Mouse (Mus musculus) layer of hippocampus, adult 8-10 months (tissue): ENCODE results near the gene Wdr73. TPM values are rescaled to one million over a fixed set of nuclear protein-coding genes. Genes with fewer than 3 reads are reported as not detected.
A peak's percentile ranks its signal among the peaks of the same experiment; 100 is the strongest.

Source experiments
- DNase-seq, 2 experiments: peaks; one replicate each; pipeline ENCODE4 v3.0.0; 2022; ENCODE audit warnings: low spot score in 2 of 2
- total RNA-seq, 4 experiments: library from RNA; stranded (reverse); gene quantifications; 2 replicates each; pipeline ENCODE4 v1.2.4; 2022

Wdr73 gene
- total RNA-seq, 4 experiments from 2014 or later: 26.9 to 36.3 (median 30.5) TPM

DNA sequence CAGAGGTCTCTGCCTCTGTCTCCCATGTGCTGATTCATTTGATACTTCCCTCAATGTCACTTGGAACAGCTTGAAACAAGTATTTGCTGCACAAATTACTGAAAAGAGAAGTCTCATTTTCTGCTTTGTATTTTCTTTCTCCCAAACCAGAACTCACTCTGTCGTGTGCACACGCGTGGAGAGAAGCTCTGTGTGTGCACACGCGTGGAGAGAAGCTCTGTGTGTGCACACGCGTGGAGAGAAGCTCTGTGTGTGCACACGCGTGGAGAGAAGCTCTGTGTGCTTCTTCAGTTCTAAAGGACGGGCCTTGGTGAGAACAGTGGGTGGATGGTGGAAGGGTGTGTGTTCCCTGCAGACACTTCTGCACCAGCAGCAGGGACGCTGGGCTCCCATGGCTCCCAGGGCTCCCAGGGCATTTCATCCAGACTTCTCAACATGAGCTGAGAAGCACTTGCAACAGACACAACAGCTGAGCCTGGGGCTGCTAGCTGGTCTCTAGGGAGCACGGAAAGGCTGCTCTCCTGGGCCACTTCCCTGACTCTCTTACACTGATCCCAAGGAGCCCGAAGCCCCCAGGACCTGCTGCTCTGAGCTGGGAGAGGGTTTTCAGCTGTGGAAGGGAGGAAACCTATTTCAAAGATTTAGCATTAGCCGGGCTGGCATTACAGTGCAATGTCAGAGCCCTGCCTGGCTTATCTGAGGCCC lies 6.1 kb downstream of the Wdr73 start:
- DNase-seq: no peak

DNA sequence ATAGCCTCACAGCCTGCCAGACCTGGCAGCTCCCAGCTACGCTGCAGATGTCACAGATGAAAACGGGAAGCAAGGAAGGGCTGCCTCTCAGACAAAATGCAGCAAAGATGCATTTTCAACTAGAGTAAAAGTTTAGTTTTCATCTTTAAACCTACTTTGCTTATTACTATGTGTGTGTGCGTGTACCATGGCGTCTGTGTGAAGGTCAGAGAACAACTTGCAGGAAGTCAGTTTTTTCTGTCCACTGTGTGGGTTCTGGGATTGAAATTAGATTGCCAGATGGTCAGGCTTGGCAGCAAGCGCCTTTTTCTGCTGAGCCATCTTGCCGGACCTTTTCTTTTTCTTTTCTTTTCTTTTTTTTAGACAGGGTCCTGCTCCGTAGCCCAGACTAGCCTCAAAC lies 6.9 kb downstream of the Wdr73 start:
- no peak for DNase-seq

- DNase-seq: no peak
These were observed 7.3 kb downstream of the Wdr73 start for GRCm38 (mm10) chr7:80893753-80894129.

DNA sequence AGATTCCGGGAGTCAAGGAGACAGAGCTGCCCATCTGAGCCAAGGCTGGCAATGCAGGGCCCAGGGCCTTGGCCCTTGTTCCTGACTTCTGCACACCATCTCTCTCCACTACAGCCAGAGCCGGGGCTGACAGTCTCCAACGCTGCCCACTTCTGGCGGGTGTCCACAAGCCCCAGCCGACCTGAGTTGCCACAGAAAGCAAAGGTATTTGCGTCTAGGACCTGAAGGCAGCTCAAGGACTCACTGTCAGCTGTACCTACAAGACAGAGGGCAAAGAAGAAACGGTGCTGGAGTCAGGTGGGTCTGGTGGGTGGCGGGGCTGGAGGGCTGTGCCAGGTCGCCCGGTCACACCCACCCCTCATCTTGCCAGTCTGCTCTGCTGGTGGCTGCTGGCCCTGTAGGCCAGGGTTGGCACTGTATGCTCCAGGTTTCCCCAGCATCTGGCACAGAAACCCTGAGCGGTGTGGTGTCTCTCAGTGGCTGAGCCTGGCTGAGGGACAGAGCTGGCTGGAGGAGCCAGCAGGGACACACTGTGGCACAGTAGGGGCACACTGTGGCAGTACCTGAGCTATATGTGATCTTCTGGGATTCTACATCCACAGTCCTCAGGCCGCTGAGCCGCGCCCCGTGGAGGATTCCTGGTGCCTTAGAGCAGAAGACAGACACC lies 7.8 kb downstream of the Wdr73 start:
- no peak for DNase-seq

DNA sequence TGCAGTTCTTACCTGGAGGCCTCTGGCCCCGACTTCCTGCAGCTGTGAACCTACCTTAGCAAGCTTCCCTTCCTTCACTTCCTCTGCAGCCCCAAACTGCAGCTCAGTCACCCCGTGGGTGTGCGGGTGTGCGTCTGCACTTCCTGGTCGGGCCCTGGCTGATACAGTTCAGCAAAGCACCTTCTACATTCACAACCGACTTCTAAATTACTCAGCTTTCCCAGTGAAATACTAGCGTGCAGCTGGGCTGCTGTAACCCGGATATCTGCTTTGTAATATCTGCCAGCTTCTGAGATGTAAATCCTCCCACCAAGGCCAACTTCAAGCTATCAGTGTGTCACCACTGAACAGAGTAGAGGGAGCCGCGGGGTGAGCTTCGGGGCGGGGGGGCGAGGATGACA lies 11.2 kb downstream of the Wdr73 start:
- DNase-seq: no peak

DNA sequence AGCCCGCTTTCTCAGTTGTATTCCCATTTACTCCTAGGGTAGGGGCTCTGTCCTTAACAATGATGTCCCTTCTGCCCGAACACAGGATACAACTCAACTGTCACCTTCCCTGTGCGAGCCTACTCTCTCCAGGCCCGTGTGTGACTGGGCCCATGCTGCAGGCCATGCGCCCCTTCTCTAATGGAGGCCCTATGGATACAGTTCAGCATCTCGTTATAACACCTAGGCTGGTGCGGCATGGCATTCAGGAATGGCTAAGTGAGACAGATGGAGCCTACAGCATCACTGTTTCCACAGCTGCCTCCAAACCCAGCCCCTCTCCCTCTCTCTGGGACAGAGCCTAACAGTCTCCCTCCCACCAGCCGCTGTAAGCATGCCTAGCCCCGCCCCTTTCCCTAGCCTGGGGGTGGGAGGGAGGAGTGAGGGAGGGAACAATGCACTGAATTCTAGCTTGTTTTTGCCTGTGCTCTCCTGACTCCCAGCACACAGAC lies 12.0 kb downstream of the Wdr73 start:
- no peak for DNase-seq

- DNase-seq: no peak
These were observed 12.5 kb downstream of the Wdr73 start for GRCm38 (mm10) chr7:80888595-80888994.

DNA sequence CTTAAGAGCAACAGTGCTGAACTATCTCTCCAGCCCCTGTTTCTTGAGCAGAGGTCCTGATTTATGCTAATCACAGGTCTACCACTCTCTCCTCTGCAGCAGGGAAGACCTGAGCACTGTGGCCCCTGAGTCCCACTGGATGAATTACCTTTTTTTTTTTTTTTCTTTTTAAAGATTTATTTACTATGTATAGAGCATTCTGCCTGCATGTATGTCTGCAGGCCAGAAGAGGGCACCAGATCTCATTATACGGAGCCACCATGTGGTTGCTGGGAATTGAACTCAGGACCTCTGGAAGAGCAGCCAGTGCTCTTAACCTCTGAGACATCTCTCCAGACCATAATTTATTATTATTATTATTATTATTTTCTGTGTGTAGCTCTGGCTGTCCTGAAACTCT lies 15.4 kb downstream of the Wdr73 start:
- DNase-seq: no peak

GRCm38 (mm10) chr7:80882830-80883505 lies 18.1 kb downstream of the Wdr73 start:
- DNase-seq: peak; percentile 58 to 72

- DNase-seq: no peak
These were observed 25.3 kb downstream of the Wdr73 start for GRCm38 (mm10) chr7:80875727-80876126.

DNA sequence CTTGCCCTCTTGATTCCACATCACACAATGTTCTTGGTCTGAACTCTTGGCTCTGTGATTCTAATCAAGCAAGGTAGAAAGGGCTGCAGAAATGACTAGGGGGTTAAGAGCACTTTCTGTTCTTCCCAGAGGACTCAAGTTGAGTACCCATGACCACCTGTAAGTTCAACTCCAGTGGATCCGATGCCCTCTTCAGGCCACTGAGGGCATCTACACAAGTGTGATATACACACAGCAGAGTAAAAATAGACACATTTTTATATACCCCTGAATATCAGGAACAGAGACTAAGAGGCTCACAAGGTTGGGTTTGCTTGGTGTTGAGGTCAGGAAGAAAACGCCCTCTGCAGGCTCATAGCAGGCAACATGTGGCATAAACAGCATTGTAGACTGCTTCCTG lies 27.4 kb downstream of the Wdr73 start:
- DNase-seq: no peak

DNA sequence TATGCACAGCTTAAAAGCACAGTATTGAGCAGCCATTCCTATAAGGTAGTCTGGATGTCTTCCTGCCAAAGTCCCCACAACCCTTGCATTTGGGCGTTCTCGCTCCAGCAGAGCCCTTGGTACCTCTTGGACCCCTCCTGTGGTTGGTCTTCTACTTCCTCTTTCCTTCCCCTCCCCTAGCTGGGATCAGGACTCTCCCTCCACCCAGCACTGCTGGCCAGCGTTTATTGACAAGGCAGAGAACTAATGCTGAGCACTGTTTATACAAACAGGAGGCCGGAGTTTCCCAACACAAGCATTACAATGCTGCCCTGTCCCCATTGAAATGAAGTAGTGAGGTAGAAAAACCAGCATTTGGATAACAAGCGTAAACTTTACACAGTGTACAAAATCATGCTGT lies 28.0 kb downstream of the Wdr73 start:
- no peak for DNase-seq

DNA sequence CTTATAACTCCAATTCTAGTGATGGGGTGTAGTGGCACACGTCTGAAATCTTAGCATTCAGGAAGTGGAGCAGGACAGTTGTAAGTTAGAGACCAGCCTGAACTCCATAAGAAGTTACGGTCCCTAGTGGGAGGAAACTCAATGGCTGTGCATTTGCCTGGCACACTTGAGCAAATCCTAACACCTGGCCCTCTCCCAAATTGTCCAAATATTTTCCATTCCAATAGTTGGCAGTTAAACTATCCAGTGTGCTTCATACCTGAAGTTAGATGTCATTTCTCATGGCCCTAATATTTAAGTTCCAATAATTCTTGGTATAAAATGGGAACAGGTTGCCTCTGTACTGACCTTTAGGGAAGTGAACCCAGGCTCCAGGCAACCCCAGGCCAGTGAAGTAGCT lies 32.4 kb downstream of the Wdr73 start:
- DNase-seq: no peak

DNA sequence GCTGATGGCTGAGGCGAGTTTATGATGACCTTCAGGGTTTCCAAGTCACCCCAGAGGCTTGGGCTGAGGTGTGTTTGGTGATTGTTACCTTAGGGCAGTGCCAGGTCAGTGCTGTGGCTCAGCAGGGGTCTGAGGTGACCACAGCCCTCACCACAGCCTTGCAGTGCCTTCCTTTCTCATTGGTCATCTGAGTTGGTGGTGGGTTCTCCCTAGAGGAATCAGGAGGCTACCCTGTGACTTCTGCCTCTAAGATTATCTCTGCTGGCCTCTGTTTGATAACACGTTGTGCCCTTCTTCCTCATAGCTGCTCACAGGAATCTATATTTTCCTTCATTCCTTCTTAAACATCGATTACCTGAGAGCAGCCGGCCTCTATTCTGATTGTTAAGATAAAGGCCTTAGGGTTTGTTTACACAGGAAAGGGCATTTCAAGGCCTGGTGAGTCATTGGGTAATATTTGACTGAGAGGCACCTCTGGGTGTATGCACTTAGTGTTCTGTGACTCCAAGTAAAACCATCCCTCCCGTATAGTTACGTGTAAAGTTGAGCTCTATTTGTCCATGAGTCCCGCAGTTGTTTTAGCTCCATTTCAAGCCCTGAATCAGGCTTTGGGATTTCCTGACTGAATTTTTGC lies 34.4 kb downstream of the Wdr73 start:
- DNase-seq: no peak

DNA sequence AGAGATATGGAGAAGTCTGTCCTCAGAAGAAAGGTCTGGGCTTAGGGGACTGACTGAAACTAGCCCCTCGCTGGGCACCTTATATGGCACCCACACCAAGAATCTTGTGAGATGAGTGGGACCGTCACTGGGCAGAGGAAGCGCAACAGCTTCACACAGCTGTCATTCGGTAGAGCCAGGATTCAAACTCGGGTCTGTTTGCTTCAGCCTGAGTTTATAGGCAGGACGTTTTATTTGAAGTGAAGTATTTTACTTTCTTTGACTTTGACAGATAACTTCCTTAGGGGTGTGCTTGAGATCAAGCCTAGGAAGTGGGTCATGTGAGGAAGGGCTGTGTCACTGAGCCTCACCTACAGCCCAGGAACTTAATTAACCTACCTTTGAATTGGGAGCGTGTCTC lies 35.5 kb downstream of the Wdr73 start:
- no peak for DNase-seq

- DNase-seq: no peak
These were observed 36.2 kb downstream of the Wdr73 start for GRCm38 (mm10) chr7:80864831-80865230.

- no peak for DNase-seq
These were observed 36.9 kb downstream of the Wdr73 start for GRCm38 (mm10) chr7:80864151-80864550.

DNA sequence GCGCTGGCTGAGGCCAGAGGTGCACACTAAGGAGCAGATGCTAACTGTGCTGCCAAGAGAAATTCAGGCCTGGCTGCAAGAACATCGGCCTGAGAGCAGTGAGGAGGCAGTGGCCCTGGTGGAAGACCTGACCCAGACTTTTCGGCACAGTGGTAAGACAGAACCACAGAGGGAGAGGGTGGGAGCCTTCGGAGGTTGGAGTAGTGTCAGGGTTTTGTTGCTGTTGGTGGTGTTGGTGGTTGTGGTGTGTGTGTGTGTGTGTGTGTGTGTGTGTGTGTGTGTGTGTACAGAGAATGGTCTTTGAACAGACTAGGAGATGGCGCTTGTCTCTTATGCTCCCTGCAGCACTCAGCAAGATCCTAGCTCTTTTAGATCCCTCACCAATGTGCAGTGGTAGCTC lies 37.5 kb downstream of the Wdr73 start:
- no peak for DNase-seq

GRCm38 (mm10) chr7:80862475-80862874 lies 38.6 kb downstream of the Wdr73 start:
- DNase-seq: no peak

DNA sequence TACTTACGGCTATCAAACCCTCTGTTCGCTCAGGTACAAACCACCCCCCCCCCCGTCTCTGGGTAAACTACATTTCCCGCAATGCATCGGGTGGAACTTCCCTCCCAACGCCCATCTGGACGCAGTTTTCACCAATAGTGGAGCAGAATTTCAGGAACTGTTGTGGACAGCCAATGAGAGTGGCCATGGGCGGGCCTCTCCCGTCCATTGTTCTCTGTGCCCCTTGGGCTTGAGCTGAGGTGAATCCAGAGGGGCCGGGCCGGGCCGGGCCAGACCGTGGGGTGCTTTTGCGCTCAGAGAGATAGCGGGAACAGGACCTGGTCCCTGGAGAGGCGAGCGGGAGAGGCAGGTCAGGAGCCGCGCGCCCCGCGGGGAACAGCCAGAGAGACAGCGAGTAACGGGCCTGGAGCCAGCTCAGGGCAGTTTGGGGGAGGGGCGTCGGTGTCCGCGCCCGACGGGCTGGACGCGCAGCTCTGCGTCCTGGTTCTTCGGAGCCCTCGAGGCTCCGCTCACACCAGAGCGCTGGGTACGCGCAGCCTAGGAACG lies 40.3 kb downstream of the Wdr73 start, which contains the start of gene Zscan2:
Gene Zscan2, plus strand, starts transcription at position 192 of the 546 bp plus-strand sequence.
- peak; percentile 90 to 92 for DNase-seq

DNA sequence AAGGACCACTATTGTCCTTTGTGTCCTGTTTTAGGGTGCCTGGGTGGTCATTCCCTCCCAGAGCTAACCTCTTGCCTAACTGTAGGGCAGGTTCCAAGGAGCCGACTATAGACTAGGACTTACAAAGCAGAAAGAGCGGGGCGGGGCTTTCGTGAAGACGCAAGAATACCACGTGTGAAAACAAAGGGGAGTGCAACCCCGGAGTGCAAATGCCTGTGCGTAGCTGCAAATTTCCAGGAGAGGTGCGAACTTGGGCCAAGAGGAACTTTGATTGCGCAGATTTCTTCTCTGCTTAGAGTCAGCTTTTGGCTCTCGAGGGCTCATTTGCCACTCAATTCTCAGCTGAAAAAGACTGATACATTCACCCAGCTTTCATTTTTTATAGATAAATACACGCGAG lies 40.8 kb downstream of the Wdr73 start:
- peak in 1 of 2 experiments; percentile 45 for DNase-seq

GRCm38 (mm10) chr7:80857181-80857580 lies 43.9 kb downstream of the Wdr73 start:
- peak; percentile 62 to 83 for DNase-seq
